Mouse (Mus musculus): ENCODE data around the gene Usb1.
A peak's percentile ranks its signal among the peaks of the same experiment; 100 is the strongest.

Gene Usb1

DNA sequence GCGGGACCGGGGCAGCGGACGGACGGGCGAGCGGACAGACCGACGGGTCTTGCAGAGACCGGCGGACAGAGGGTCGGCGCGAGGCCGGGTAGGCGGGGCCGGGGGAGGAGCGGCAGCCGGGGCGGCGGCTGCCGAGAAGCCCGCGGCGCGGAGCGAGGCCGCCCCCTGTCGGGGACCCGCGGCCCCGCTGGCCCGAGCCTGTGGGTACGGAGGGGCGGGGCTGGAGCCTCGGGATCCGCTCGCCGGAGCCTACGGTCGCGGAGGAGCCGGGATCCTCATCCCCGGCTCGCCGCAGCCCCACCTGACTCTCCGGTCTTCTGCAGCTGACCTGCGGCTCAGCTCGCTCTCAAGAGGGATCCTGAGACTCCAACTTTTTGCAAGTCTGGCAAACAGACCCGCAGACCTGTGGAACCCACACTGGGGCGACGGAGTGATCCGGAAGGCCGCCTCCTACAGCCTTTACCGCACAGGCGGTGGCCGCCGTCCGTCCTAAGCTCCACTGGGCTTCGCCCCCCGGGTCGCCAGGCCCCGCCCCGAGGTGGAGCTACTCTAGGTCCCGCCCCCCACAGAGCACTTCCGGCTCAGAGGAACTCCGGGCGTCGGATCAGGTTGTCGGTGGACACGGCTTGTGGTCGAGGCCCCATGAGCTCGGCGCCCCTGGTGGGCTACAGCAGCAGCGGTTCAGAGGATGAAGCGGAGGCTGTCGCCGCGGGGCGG is at the start of gene Usb1, which contains the start of gene Zfp319:
Gene Usb1 (plus strand): TSS at position 565 of the 717 bp plus-strand sequence.
Gene Zfp319 (minus strand): TSS at position 231 of the 717 bp plus-strand sequence.
- DNase-seq (ENCODE audit: low spot score in 2 of 2) = peak; percentile 94 to 98

DNA sequence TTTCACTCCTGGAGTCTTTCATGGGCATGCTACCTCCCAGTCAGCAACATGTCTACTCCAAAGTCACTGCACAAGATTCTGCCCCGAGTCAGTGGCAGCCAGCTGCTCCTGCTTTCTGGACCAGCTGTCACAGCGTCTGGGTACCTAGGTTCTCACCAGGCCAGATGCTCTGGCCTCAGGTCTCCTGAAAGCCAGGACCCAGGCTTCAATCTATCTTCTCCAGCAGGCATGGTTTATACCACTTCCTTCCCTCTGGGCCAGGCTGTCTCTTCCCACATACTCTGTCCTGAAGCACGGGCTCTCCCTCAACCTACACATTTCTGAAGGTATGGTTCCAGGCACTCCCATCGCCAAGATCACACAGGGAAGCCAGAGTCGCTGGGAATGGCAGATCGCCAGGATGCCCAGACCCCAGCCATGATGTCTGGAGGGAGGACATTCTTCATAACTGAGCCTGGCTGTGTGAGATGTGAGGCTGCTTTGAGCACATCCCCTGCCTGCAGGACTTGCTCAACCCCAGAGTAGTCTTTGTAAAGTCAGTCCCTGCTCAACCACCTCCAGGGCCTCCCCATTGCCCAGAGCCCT is 42.9 kb upstream of the Usb1 start:
- DNase-seq (ENCODE audit: low spot score in 2 of 2) = no peak

DNA sequence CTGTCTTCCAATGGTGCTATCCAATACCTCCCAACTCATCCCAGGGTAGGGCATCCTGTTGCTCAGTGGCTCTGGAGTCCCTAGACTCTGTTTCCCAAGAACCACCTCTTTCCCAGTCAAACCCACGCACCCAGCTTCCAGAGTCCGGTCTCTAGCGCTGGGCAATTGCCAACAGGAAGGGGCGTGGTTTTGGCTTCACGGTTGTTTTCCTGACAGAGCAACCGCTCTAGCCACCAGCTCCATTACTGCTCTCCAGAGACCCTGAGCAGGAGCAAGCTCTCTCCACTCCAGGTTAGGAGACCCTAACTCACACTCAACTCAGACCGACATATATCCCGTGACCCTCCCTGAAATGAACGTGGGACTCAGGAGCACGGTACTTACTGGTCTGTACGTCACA is 38.9 kb upstream of the Usb1 start:
- peak; percentile 45 to 69 for DNase-seq (ENCODE audit: low spot score in 2 of 2)

DNA sequence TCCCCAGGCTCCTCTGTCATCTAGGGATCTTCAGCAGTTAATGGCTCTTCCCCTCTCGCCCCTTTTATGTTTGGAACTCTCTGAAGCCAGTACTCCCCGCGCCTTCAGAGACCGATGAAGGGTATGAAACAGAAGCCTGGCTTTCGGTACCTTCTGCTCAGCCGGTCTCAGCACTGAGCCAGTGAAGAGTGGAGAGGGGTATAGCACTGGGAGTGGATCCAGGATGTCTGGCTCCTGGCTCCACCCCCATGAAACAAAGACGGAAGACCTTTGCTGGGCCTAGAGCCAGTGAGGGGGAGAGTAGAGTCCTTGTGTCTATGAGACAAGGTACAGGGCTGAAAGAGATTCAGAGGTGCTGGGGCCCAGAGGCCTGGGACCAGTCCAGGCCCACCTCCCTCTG is 38.2 kb upstream of the Usb1 start:
- DNase-seq (ENCODE audit: low spot score in 2 of 2) = no peak

DNA sequence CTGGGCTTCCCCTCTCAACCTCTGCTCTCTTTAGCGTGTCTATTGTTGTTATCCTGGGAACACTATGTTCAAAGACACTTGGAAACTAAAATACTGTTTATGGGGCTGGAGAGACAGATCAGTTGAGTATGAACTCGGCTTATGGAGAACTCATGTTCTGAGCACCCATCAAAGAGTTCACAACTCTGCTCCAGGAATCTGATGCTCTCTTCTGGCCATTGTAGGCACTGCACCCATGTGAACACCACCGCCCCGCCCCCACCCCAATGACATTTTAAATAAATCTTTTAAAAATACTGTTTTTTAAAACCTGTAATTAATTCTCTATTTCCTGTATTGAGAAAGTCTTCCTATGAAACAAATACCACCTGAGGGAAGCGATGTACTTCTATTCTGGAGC is 29.7 kb upstream of the Usb1 start:
- DNase-seq (ENCODE audit: low spot score in 2 of 2) = no peak

DNA sequence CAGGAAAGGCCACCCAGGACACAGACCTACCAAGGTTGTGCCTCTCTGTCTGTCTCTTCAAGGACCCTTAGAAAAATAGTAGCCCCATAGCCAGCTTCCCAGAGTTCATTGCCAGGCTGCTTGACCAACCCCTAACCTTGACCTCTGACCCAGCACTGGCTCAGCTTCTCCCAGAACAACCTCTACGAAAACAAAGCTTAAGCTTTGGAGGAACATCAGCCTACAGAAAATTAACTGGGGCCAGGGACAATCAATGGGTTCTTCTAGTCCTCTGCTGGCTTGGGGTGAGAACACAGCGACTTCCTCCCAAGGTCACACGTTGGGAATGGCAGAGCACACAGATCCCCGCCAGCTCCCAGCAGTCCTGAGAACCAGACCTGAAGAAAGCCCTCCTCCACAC is 26.6 kb upstream of the Usb1 start:
- DNase-seq (ENCODE audit: low spot score in 2 of 2) = no peak

DNA sequence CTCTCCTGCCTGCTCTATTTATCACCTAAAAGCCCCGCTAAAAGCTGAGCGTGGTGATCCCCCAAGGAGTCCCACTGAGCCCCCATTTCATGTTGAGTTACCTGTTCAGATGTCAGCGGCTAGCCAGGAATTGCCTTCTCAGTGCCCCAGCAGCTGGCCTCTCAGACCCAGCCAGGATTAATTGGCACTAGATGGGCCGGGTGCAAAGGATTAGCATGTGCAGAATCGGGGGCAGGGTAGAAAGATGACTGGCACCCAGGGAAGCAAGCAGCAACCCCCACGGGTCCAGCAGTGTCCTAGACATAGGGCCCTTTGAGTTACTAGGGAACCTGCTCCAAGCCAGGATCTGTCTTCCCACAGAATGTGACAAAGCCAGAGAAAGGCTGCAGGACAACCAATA is 25.7 kb upstream of the Usb1 start, which contains the start of gene Cngb1:
Gene Cngb1 (minus strand): TSS at position 155 of the 400 bp plus-strand sequence.
- no peak for DNase-seq (ENCODE audit: low spot score in 2 of 2)

DNA sequence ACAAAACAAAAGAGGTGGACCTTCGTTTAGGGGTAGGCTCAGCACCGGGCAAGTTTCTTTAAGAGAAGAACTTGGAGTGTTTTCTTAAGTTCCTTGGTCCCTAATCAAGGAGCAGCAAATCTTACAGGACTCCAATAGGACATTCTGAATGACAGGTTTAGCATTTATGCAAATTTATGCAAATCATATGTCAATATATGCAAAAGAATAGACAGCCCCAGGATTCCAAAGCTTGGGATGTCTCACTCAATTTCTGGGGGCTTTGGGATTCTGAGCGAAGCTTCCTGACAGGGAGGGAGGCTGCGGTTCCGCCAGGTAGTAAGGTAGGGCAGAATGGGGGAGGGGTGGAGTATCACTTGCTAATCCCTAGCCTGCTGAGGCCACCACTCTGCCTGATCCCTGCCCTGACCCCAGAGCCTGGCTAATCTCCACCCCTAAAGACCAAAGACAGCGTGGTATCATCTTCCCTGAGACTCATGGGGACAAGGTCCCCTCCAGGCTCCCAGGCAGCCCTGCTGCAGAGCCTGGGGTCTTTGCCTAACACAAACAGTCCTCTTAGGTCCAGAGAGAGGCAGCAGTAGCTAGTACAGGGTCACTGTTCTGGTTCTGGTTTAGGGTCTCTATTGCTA is 21.6 kb upstream of the Usb1 start, which contains the start of gene Tepp:
Gene Tepp (plus strand): TSS at position 225 of the 629 bp plus-strand sequence.
- DNase-seq (ENCODE audit: low spot score in 2 of 2) = no peak

DNA sequence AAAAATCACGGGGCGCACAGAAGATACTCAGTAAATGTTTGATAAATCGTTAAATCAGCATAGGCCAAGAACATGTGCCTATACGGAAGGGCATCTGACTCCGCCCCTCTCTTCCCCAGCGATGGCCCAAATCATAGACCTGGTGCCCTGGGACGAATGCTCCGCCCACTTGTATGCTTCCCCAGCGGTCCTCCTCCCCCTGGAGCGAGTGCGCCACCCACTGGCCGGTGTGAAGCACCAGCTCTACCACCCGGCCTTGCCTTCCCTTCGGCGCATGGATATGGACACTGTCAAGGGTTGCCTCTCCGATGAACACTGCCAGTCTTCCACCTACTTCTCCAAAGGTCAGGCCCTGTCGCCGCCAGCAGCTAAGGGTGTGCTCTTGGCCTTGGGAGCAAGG is 19.2 kb upstream of the Usb1 start:
- peak in 1 of 2 experiments; percentile 27 for DNase-seq (ENCODE audit: low spot score in 2 of 2)

DNA sequence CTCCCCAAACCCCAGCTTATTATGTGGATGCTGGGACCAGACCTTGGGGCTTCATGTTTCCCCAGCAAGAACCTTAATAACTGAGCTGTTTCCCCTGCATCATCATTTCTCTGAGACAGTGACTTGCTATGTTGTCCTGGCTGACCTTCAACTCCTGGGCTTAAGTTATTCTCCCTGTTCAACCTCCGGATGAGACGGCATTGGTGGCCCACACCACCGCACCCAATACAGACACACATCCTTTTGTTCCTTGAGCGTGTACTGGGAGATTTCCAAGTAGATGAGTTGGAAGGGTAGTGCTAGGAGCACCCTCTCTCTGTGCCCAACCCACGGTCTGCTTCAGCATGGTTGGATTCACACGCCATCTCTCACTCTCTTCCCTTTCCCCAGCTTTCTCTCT is 18.2 kb upstream of the Usb1 start:
- no peak for DNase-seq (ENCODE audit: low spot score in 2 of 2)

DNA sequence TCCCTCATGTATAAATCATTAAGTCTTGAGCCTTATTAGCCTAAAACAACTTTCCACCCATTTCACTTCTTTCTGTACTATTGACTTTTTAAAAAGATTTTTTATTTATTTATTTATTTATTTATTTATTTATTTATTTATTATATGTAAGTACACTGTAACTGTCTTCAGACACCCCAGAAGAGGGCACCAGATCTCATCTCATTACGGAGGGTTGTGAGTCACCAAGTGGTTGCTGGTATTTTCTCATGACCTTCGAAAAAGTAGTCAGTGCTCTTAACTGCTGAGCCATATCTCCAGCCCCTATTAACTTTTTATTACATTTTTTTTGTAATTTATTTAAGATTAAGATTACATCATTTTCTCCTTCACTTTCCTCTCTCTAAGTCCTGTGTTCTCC is 17.4 kb upstream of the Usb1 start:
- no peak for DNase-seq (ENCODE audit: low spot score in 2 of 2)

DNA sequence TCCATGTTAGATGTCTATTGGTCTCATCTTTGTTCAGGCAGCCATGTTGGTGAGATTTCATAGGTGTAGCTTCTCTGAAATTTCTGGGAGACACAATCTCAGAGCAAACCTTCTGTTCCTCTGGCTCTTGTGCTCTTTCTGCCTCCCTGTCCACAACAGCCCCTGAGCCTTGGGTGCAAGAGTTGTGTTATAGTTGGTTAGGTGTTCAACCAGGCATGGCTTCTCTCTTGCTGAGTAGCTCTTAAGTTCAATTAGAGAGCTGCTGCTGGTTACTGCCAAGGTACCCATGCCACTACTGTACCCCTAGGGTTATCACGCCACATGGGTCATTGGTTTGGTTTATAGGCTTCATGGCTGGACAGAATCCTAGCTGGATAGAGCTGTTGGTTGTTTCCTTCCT is 16.7 kb upstream of the Usb1 start:
- no peak for DNase-seq (ENCODE audit: low spot score in 2 of 2)

DNA sequence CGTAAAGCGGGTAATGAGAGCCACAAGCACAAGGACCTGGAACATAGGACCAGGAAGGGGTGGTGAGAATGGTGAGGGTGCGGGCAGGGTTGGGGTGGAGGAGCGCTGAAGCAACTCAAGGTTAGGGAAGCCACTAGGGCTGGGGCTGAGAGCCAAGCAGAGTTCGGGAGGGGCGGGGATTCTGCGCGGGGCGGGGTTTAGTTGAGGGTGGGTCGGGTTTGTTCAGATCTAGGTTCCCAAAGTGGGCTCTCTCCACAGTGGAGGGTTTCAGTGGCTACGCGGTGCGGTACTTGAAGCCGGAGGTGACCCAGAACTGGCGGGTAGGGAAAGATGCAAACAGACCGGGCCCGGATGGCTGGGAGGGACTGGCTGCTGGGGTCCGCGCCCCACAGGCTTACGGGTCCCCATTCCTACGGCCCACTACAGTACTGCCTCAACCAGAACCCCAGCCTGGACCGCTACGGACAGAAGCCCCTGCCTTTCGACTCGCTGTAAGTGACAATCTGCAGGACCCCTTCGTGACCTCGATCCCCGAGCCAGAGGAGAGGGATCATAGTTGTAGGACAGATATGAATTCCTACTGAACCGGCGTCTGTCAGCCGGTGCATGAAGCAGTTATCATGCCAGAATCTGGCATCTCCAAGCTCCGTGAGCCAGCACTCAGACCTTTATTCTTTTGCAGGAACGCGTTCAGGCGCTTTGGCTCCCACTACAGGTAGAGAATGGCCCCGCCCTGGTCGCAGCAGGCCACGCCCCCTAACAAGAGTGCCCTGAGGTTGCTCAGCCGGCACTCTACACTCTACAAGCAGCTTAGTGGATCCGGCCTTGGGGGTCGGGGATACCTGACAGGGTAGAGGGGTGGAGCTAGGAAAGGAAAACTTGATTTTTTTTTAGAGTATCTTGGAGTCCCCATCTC is 11.6 kb upstream of the Usb1 start:
- peak; percentile 60 to 82 for DNase-seq (ENCODE audit: low spot score in 2 of 2)

DNA sequence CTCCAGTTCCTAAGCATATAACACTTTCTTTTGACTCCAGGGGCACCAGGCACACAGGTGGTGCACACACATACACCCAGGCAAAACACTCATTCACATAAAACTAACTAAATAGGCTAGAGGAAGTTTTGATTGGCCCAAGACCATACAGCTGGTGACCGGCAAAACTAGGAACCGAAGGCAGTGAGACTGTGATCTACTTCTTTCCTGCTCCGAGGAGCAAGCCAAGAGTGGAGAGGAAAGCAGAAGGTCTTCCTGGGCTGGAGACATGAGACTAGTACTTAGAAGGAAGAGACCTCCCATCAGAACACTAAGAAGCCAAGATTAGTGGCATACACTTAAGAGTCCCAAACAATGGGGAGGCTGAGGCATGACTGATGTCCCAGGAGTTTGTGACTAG is 8.9 kb upstream of the Usb1 start:
- DNase-seq (ENCODE audit: low spot score in 2 of 2) = no peak

DNA sequence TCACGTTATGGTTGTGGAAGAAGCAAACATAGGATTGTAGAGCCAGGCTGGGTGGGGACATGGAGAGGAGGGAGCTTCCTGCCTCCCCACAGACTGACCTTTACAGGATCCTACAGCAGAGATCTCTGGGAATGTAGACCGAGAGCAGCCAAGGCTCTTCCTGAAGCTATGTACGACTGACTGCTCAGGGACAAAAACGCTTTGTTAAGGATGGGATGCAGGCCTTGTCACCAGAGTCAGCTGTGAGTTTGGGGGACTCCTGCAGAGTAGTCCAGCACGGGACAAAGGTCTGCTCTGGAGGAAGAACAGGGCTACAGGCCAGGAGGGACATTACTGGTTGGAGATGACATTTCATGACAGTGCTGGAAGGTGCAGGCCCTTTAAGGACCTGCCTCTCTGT is 7.4 kb upstream of the Usb1 start:
- no peak for DNase-seq (ENCODE audit: low spot score in 2 of 2)

DNA sequence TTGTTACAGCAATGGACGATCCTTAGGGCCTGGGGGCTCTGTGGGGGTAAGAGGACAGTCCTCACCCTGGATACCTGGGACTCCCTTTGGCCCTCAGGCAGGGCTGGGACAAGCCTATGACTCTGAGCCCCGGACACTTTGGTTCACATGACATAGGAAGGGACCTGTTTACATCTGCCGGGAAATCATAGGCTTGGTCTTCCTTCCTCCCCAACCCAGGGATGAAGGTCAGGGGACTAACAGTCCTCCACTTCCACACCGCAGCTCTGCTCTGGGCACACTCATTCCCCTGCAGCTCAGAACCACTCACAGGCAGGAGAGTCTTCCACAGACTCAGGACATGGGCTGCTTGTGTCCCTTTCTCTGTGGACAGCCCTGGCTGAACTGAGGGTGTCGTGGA is 5.3 kb upstream of the Usb1 start:
- DNase-seq (ENCODE audit: low spot score in 2 of 2) = no peak

DNA sequence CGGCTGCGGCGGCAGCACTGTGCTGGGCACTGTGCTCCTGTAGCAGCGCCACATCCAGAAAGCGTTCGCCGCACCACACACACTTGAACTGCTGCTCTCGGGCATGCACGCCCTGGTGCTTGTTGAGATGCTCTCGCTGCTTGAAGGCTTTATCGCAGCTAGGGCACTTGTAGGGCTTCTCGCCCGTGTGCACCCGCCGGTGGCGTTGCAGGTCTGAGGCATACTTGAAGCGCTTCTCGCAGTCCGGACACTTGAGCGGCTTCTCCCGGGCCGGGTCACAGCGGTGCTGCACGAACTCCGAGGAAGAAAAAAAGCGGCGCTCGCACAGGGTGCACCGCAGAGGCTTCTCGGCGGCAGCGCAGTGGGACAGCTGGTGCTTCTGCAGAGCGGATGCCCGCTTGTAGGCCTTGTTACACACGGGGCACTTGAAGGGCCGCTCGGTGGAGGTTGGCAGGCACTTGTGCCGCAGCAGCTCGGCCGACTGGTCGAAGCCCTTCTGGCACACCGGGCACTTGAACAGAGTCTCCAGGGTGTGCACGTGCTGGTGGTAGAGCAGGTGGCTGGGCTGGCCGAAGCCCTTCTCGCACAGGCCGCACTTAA is 4.1 kb upstream of the Usb1 start:
- DNase-seq (ENCODE audit: low spot score in 2 of 2) = no peak

DNA sequence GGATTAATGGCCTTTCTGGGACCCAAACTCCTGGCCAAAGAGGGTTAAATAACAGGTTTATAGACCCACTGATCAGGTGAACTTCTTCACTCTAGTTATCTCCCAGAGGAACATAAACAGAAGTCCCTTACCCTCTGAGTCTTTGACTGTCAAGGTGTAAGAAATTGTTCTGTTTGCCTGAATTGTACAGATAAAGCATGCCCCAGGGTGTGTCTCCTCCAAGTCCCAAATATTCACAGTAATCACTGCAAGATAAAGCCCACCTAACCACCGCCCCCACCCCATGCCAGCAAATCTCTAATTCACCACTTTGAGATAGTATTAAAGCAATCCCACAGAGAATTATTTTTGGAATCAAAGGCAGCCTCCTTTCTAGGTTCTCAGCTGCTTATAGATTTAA is 1.7 kb upstream of the Usb1 start:
- no peak for DNase-seq (ENCODE audit: low spot score in 2 of 2)

DNA sequence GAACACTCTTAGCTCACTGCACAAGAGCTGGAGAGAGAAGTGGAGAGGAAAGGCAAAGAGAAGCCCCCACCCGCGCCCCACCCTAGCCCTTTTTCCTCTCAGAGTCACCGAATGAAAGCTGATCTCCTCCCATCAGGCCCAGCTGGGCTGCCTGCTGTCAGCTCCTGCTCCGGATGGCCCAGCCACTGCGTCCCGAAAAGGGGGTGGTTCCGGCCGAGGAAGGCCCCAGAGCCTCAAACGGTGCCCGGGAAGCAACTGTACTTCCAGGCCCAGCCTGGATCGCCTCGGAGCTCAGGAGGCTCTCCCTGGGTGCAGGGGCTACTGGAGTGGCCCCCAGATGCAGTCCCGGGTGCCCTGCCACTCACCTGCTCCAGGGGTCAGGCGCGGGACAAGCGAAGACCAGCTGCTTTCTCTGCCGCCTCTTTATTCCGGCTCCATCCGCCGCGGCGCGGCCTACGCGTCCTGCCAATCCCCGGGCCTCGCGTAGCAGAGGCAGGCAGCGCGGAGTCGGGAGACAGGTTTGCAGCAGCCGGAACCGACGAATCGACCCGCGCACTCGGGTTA is 846 bp upstream of the Usb1 start:
- DNase-seq (ENCODE audit: low spot score in 2 of 2) = no peak

DNA sequence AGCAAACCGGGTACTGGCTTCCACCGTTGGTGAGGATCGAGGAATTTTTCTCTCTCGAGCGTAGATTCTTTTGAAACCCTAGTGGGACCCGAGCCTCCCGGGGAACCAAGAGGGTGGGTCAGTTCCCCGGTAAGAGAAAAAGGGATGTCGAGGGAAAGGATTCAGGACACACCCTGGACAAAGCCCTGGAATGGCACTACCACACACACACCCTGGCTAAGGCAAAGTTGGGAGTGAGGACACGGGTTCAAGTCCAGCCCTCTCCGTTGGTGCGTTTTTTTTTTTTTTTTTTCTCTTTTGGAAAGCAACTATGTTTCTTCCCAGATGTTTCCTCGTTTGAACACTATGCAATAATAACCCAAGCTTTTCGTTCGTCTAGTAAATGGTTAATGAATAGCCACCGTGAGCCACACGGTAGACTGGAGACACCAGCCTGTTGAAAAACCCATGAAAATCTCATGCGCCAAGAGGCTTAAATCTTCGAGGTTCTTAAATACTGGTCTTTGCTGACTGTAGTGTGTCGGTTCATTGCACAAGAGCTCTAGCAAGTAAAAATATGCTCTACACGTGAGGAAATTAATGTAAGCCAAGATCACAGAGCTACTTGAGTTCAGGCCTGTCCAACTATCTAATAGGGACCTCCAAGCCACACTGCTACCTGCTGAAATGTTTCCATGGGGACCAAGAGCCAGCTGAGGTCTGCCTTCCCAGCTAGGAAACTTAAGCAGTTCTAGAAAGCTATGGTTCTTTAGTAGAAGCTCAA is 534 bp downstream of the Usb1 start:
- no peak for DNase-seq (ENCODE audit: low spot score in 2 of 2)

Measured in spleen, postnatal 4 days (tissue).